Mouse (Mus musculus) adrenal gland, postnatal 25 days (tissue): ENCODE results near the gene Erp27. TPM values are rescaled to one million over a fixed set of nuclear protein-coding genes. Genes with fewer than 3 reads are reported as not detected.

Experiments
- DNase-seq: peaks from one replicate; pipeline ENCODE4 v3.0.0; 2021; ENCODE audit warnings: mixed read lengths
- total RNA-seq: library from RNA; stranded (reverse); gene quantifications from 2 replicates; pipeline ENCODE4 v1.2.3, GENCODE M21; 2021

The Erp27 gene
- total RNA-seq, 1 experiment from 2014 or later: not detected

DNA sequence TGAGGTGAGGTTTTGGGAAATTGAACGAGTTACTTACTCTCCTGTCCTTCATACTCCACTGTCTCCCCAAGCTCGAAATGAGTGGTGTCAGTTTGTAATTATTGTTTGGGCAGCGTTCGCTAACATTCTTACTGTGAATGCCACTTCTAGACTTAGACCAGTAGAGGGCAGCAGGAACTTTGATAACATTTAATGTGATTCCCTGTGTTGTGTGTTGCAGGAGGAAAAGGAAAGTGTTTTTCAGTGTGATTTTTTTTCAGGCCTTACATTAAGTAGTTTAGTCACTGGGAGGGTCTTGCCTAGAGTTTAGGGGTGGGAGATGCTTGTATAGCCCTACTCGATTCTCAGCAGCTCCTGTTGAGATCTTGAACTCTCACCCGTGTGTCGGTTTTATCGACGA is 61.0 kb downstream of the Erp27 start:
- DNase-seq: no peak

DNA sequence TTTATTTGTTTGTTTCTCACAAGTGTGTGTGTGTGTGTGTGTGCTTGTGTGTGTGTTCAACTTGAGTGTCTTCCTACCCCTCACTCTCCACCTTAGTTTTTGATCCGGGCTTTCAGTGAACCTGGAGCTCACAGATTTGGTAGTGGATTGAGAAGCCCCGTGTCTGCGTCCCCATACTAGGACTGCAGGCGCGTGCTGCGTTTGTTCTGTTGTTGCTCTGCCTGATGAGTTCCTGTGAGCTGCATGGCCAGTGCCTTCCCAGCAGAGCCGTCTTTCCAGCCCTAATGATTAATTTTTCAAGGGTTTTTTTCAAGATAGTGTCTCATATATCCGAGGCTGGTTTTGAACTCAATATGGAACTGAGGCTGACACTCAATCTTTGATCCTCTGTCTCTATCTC is 63.6 kb downstream of the Erp27 start:
- DNase-seq: no peak

DNA sequence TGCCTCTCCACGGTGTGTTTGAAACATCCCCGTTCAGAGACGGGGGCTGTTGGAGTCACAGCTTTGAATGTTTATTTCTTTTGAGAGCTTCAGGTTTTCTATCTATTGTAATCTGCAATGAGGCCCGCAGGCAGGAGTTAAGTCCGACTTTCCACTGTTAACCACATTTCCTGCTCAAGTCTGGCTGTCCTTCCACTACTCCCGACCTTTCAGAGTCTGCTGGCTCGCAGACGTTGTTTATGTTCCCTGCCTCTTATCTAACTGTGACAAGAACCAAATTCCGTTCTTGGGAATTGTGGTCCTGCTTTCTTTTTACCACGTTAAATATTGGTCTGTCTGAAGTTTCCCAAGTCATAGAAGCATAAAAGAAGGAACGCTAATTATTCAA is 64.1 kb downstream of the Erp27 start:
- no peak for DNase-seq

Other genes starting within 250 kb of the Erp27 start
- gene Gucy2c, start 140.4 kb downstream of the Erp27 start, total RNA-seq: not detected in 2 replicates
- gene Hist4h4, start 117.8 kb downstream of the Erp27 start, total RNA-seq: 13.6 and 16.1 TPM in 2 replicates
- gene H2afj, start 113.9 kb downstream of the Erp27 start, total RNA-seq: 196 and 200 TPM in 2 replicates
- gene BC049715, start 94.6 kb downstream of the Erp27 start, total RNA-seq: 0.24 and 0.94 TPM in 2 replicates
- 73.2 and 79.7 TPM in 2 replicates for gene Wbp11, start 93.9 kb downstream of the Erp27 start, total RNA-seq
- 0.30 TPM in 1 of 2 replicates, not detected in the other for gene Smco3, start 86.7 kb downstream of the Erp27 start, total RNA-seq
- 5.3 and 5.4 TPM in 2 replicates for gene Art4, start 64.4 kb downstream of the Erp27 start, total RNA-seq
- 77.2 and 83.9 TPM in 2 replicates for gene Mgp, start 46.4 kb downstream of the Erp27 start, total RNA-seq
- gene Pde6h, start 1.7 kb upstream of the Erp27 start, total RNA-seq: 0.39 TPM in 1 of 2 replicates, not detected in the other
- gene Arhgdib, start 19.7 kb upstream of the Erp27 start, total RNA-seq: 15.7 and 21.7 TPM in 2 replicates
- gene Rerg, start 248.3 kb upstream of the Erp27 start, total RNA-seq: 137 and 174 TPM in 2 replicates